In the genomic region with DNA sequence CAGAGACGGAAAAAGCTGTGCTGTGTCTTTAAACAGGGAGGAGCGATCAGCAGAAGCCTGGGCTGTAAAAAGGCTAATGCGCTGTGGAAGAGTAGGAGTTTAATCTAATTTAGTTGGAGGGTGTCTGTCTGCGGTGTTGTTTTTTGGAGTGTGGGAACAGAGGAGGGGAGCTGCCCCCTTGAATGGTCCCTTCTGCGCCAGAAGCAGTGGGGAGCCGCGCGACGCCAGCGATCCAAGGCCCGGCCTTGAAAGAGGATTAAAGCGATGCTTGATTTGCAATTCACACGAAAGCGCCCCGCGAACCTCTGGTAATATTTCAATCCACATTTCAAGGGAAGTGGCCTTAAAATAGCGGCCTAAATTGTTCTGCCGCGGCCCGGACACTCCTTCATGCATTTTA, we compare ENCODE assay signal across 9 mouse cellular contexts. TPM values are rescaled to one million over a fixed set of nuclear protein-coding genes. Genes with fewer than 3 reads are reported as not detected.
DNase-seq lines count a peak whose midpoint lies in the region; ATAC-seq and TF ChIP-seq lines count a peak whose summit lies in the region.
"Had no signal": no experiment of that assay in that cellular context is flagged by ENCODE, and none has a peak within 500 bp of the region (broad histone marks: within the 10 kb centered on the region; RNA-seq: fewer than 3 reads in every experiment).

No protein-coding gene starts in this region.

- H3K4me1 ChIP-seq in heart, embryonic 15.5 days (replicated peaks), result peaks cover 36% of the 10 kb centered on the region
- H3K4me1 ChIP-seq in forebrain, embryonic 15.5 days, result peaks cover 48% of the 10 kb centered on the region
- peaks cover 69% of the 10 kb centered on the region for H3K4me1 ChIP-seq in midbrain, embryonic 13.5 days (replicated peaks)

- no peak for TF ChIP-seq POLR2A in brain, embryonic 14.5 days (IDR thresholded peaks at IDR 0.05; ENCODE audit: borderline replicate concordance, extremely low read depth, insufficient read depth, insufficient read length, poor library complexity, severe bottlenecking)

- intact Hi-C loops in gastrocnemius, postnatal 36 days (cut with DNase I), result no loop called here
- intact Hi-C loops in heart, postnatal 14 days (cut with DNase I), result no loop called here

- ATAC-seq in heart, embryonic 15.5 days (replicated peaks; ENCODE audit: insufficient number of reproducible peaks, insufficient read depth, low FRiP score, low read depth), result no peak
- ATAC-seq in forebrain, embryonic 15.5 days (replicated peaks), result no peak
- ATAC-seq in midbrain, embryonic 13.5 days, result peak; percentile 59

- peak overlapping the region; percentile 60 for H3K4me2 ChIP-seq in heart, embryonic 15.5 days
- H3K4me2 ChIP-seq in forebrain, embryonic 15.5 days (replicated peaks), result peak overlapping the region; percentile 50
- H3K4me2 ChIP-seq in midbrain, embryonic 13.5 days (replicated peaks), result peak overlapping the region; percentile 91

- WGBS in heart, embryonic 15.5 days, result 2% methylated on average over 20 of the region's 20 CpGs
- under 1% methylated on average over 20 of the region's 20 CpGs for WGBS in forebrain, embryonic 15.5 days
- under 1% methylated on average over 20 of the region's 20 CpGs for WGBS in midbrain, embryonic 13.5 days

- H3K27me3 ChIP-seq in heart, embryonic 15.5 days, result peaks cover 80% of the 10 kb centered on the region
- H3K27me3 ChIP-seq in forebrain, embryonic 15.5 days, result peaks cover 87% of the 10 kb centered on the region
- H3K27me3 ChIP-seq in midbrain, embryonic 13.5 days, result peaks cover 49% of the 10 kb centered on the region

- no peaks in the 10 kb centered on the region for H3K36me3 ChIP-seq in heart, embryonic 15.5 days
- no peaks in the 10 kb centered on the region for H3K36me3 ChIP-seq in forebrain, embryonic 15.5 days
- no peaks in the 10 kb centered on the region for H3K36me3 ChIP-seq in midbrain, embryonic 13.5 days

- peak overlapping the region; percentile 40 for H3K4me3 ChIP-seq in heart, embryonic 15.5 days
- peak overlapping the region; percentile 34 for H3K4me3 ChIP-seq in forebrain, embryonic 15.5 days
- H3K4me3 ChIP-seq in midbrain, embryonic 13.5 days (replicated peaks), result peak overlapping the region; percentile 33

- DNase-seq in heart, adult 18-20 months, result no peak
- DNase-seq in brain, embryonic 14.5 days (ENCODE audit: low read depth), result peak; percentile 92
- no peak for DNase-seq in gastrocnemius, postnatal 36 days
- DNase-seq in thymus, postnatal 25 days, result no peak
- DNase-seq in heart, postnatal 14 days, result no peak

- no peak overlapping the region for H3K9ac ChIP-seq in heart, embryonic 15.5 days
- H3K9ac ChIP-seq in forebrain, embryonic 15.5 days (replicated peaks), result peak overlapping the region; percentile 39
- peak overlapping the region; percentile 51; the same call in 1 of the 2 replicates for H3K9ac ChIP-seq in midbrain, embryonic 13.5 days (replicated peaks)

- H3K27ac ChIP-seq in heart, embryonic 15.5 days, result no peak overlapping the region
- no peak overlapping the region for H3K27ac ChIP-seq in forebrain, embryonic 15.5 days (replicated peaks)
- peak overlapping the region; percentile 65 for H3K27ac ChIP-seq in midbrain, embryonic 13.5 days

- H3K9me3 ChIP-seq in heart, embryonic 15.5 days (replicated peaks), result no peaks in the 10 kb centered on the region
- no peaks in the 10 kb centered on the region for H3K9me3 ChIP-seq in forebrain, embryonic 15.5 days
- H3K9me3 ChIP-seq in midbrain, embryonic 13.5 days, result no peaks in the 10 kb centered on the region

- no peak for TF ChIP-seq CTCF in brain, embryonic 14.5 days (IDR thresholded peaks at IDR 0.05; ENCODE audit: borderline replicate concordance, extremely low read depth, insufficient read depth, insufficient read length)

RNA-seq across cellular contexts. Expression of gene Fzd10, which starts 3.8 kb away (rescaled TPM):
- polyA plus RNA-seq in heart, embryonic 15.5 days (2015; fragmentation: Nextera tagmentation; extraction: Ambion mirVana), result 0.23 and 0.30 TPM in 2 replicates
- under 1 TPM in 1 of 2 experiments, not detected in 1; 0.23 TPM for total RNA-seq in heart, adult 18-20 months (2021)
- polyA plus RNA-seq in brain, embryonic 14.5 days (2012; rRNA removed), result 13.8 and 23.6 TPM in 2 replicates
- polyA plus RNA-seq in forebrain, embryonic 15.5 days (2015; fragmentation: Nextera tagmentation; extraction: Ambion mirVana), result 0.64 and 1.1 TPM in 2 replicates
- polyA plus RNA-seq in midbrain, embryonic 13.5 days (2015; fragmentation: Nextera tagmentation; extraction: Ambion mirVana), result 10.9 and 14.6 TPM in 2 replicates
- 1 to 10 TPM; 1.7 to 2.6 TPM for total RNA-seq in gastrocnemius, postnatal 36 days (2021)
- total RNA-seq in heart, postnatal 14 days (2021), result under 1 TPM; 0.12 to 0.54 TPM
- polyA plus RNA-seq: liver, embryonic 16.5 days had no signal
